Comparison of ENCODE assay signal across 15 mouse cellular contexts in genomic region chr16:18860186-18860585, GRCm38 (mm10). TPM values are rescaled to one million over a fixed set of nuclear protein-coding genes. Genes with fewer than 3 reads are reported as not detected.
A peak's percentile ranks its signal among the peaks of the same experiment; 100 is the strongest.
DNase-seq lines count a peak whose midpoint lies in the region; ATAC-seq lines count a peak whose summit lies in the region.
"Had no signal": no experiment of that assay in that cellular context is flagged by ENCODE, and none has a peak within 500 bp of the region (broad histone marks: within the 10 kb centered on the region; RNA-seq: fewer than 3 reads in every experiment).

No protein-coding gene starts in this region.

- H3K36me3 ChIP-seq in heart, embryonic 12.5 days: no peaks in the 10 kb centered on the region
- no peaks in the 10 kb centered on the region for H3K36me3 ChIP-seq in hindbrain, embryonic 13.5 days
- H3K36me3 ChIP-seq: limb, embryonic 10.5 days had no signal

- DNase-seq in heart, adult 18-20 months: peak; percentile 69 to 84
- DNase-seq in ovary, adult 18-20 months (ENCODE audit: low spot score): peak; percentile 54
- DNase-seq in ovary, postnatal 10 days (ENCODE audit: low spot score): no peak
- DNase-seq in cerebellum, postnatal 25 days: peak; percentile 33 to 49
- DNase-seq in heart, postnatal 4 days: peak; percentile 35
- no peak for DNase-seq in liver
- DNase-seq: right cerebral cortex, postnatal 25 days had no signal

- H3K27me3 ChIP-seq in heart, embryonic 12.5 days (replicated peaks): no peaks in the 10 kb centered on the region
- no peaks in the 10 kb centered on the region for H3K27me3 ChIP-seq in hindbrain, embryonic 13.5 days
- H3K27me3 ChIP-seq: CH12.LX; forebrain, embryonic 13.5 days had no signal

- H3K4me2 ChIP-seq in heart, embryonic 12.5 days: no peak overlapping the region
- H3K4me2 ChIP-seq in hindbrain, embryonic 13.5 days: no peak overlapping the region
- H3K4me2 ChIP-seq: forebrain, embryonic 13.5 days had no signal

- no peak overlapping the region for H3K27ac ChIP-seq in heart, embryonic 12.5 days (ENCODE audit: poor library complexity, severe bottlenecking)
- no peak overlapping the region for H3K27ac ChIP-seq in hindbrain, embryonic 13.5 days
- H3K27ac ChIP-seq: forebrain, embryonic 13.5 days; limb, embryonic 10.5 days had no signal

- 55% methylated on average over 1 of the region's 1 CpGs for WGBS in heart, embryonic 12.5 days
- WGBS in hindbrain, embryonic 13.5 days: 74% methylated on average over 1 of the region's 1 CpGs

- no peak overlapping the region for H3K9ac ChIP-seq in heart, embryonic 12.5 days
- H3K9ac ChIP-seq in hindbrain, embryonic 13.5 days: no peak overlapping the region
- H3K9ac ChIP-seq: forebrain, embryonic 13.5 days had no signal

- H3K4me1 ChIP-seq in heart, embryonic 12.5 days (replicated peaks): no peaks in the 10 kb centered on the region
- no peaks in the 10 kb centered on the region for H3K4me1 ChIP-seq in hindbrain, embryonic 13.5 days (replicated peaks)
- H3K4me1 ChIP-seq: forebrain, embryonic 13.5 days; limb, embryonic 10.5 days had no signal

- no peak for ATAC-seq in heart, embryonic 12.5 days (ENCODE audit: insufficient number of reproducible peaks, low FRiP score)
- ATAC-seq in hindbrain, embryonic 13.5 days (ENCODE audit: low FRiP score): no peak
- ATAC-seq: activated CD4-positive, CD25-positive, alpha-beta regulatory T cell, adult 4 months; forebrain, embryonic 13.5 days; lung, postnatal 0 days had no signal

- H3K9me3 ChIP-seq in heart, embryonic 12.5 days (replicated peaks): no peaks in the 10 kb centered on the region
- no peaks in the 10 kb centered on the region for H3K9me3 ChIP-seq in hindbrain, embryonic 13.5 days
- H3K9me3 ChIP-seq: forebrain, embryonic 13.5 days; limb, embryonic 10.5 days had no signal

- no peak overlapping the region for H3K4me3 ChIP-seq in heart, embryonic 12.5 days
- H3K4me3 ChIP-seq in hindbrain, embryonic 13.5 days: no peak overlapping the region
- H3K4me3 ChIP-seq: forebrain, embryonic 13.5 days; limb, embryonic 10.5 days had no signal

RNA-seq across cellular contexts. Expression of gene Mrpl40, which starts 16.5 kb away (rescaled TPM):
- 10 to 100 TPM; 52.3 to 53.0 TPM for total RNA-seq in heart, adult 18-20 months (2021)
- 87.2 and 89.1 TPM in 2 replicates for polyA plus RNA-seq in heart, embryonic 12.5 days (2016; fragmentation: Nextera tagmentation; extraction: Ambion mirVana)
- 10 to 100 TPM; 60.2 to 60.7 TPM for total RNA-seq in heart, postnatal 4 days (2021)
- polyA plus RNA-seq in hindbrain, embryonic 13.5 days (2015; fragmentation: Nextera tagmentation; extraction: Ambion mirVana): 67.4 and 80.2 TPM in 2 replicates

RNA-seq across cellular contexts. Expression of gene Hira, which starts 16.7 kb away (rescaled TPM):
- total RNA-seq in heart, adult 18-20 months (2021): 10 to 100 TPM; 19.2 to 21.6 TPM
- polyA plus RNA-seq in heart, embryonic 12.5 days (2016; fragmentation: Nextera tagmentation; extraction: Ambion mirVana): 14.2 and 14.6 TPM in 2 replicates
- total RNA-seq in heart, postnatal 4 days (2021): 10 to 100 TPM; 40.6 to 41.3 TPM
- 19.8 and 21.3 TPM in 2 replicates for polyA plus RNA-seq in hindbrain, embryonic 13.5 days (2015; fragmentation: Nextera tagmentation; extraction: Ambion mirVana)

RNA-seq across cellular contexts. Expression of gene Gm28539, which starts 23.8 kb away (rescaled TPM):
- total RNA-seq in heart, adult 18-20 months (2021): 1 to 10 TPM in 1 of 2 experiments, not detected in 1; 1.9 TPM
- polyA plus RNA-seq in heart, embryonic 12.5 days (2016; fragmentation: Nextera tagmentation; extraction: Ambion mirVana): not detected in 2 replicates
- total RNA-seq in heart, postnatal 4 days (2021): under 1 TPM; 0.09 to 0.52 TPM
- not detected in 2 replicates for polyA plus RNA-seq in hindbrain, embryonic 13.5 days (2015; fragmentation: Nextera tagmentation; extraction: Ambion mirVana)
- polyA plus RNA-seq: activated CD4-positive, CD25-positive, alpha-beta regulatory T cell, adult 4 months; forebrain, embryonic 13.5 days; limb, embryonic 10.5 days; lung, postnatal 0 days; neural tube, embryonic 11.5 days had no signal

RNA-seq across cellular contexts. Expression of gene 2510002D24Rik, which starts 23.8 kb away (rescaled TPM):
- 10 to 100 TPM; 26.0 to 30.1 TPM for total RNA-seq in heart, adult 18-20 months (2021)
- polyA plus RNA-seq in heart, embryonic 12.5 days (2016; fragmentation: Nextera tagmentation; extraction: Ambion mirVana): 32.7 and 34.7 TPM in 2 replicates
- total RNA-seq in heart, postnatal 4 days (2021): 10 to 100 TPM; 18.8 to 20.8 TPM
- 34.0 and 41.2 TPM in 2 replicates for polyA plus RNA-seq in hindbrain, embryonic 13.5 days (2015; fragmentation: Nextera tagmentation; extraction: Ambion mirVana)

RNA-seq across cellular contexts. Expression of gene Cdc45, which starts 48.4 kb away (rescaled TPM):
- 1 to 10 TPM; 2.1 to 3.2 TPM for total RNA-seq in heart, adult 18-20 months (2021)
- 38.6 and 38.9 TPM in 2 replicates for polyA plus RNA-seq in heart, embryonic 12.5 days (2016; fragmentation: Nextera tagmentation; extraction: Ambion mirVana)
- total RNA-seq in heart, postnatal 4 days (2021): 10 to 100 TPM; 23.6 to 24.0 TPM
- 11.3 and 12.3 TPM in 2 replicates for polyA plus RNA-seq in hindbrain, embryonic 13.5 days (2015; fragmentation: Nextera tagmentation; extraction: Ambion mirVana)

Comparison
In these comparisons a context has a peak if more than half of its experiments do, and no peak if none do; other contexts are left out.
1. DNase-seq: peak in heart, adult 18-20 months (2 of 2), ovary, adult 18-20 months (single experiment), cerebellum, postnatal 25 days (2 of 2) and heart, postnatal 4 days (single experiment); none in ovary, postnatal 10 days (single experiment) and liver (single experiment).